Mouse (Mus musculus) heart, postnatal 4 days (tissue): ENCODE measurements around the gene Spink8. TPM values are rescaled to one million over a fixed set of nuclear protein-coding genes. Genes with fewer than 3 reads are reported as not detected.

Experiments used
- DNase-seq: peaks from one replicate; pipeline ENCODE4 v3.0.0; 2021
- total RNA-seq, 2 experiments: library from RNA; stranded (reverse); gene quantifications; 2 replicates each; pipeline ENCODE4 v1.2.3; 2021

The Spink8 gene
- total RNA-seq, 2 experiments from 2014 or later, result not detected

DNA sequence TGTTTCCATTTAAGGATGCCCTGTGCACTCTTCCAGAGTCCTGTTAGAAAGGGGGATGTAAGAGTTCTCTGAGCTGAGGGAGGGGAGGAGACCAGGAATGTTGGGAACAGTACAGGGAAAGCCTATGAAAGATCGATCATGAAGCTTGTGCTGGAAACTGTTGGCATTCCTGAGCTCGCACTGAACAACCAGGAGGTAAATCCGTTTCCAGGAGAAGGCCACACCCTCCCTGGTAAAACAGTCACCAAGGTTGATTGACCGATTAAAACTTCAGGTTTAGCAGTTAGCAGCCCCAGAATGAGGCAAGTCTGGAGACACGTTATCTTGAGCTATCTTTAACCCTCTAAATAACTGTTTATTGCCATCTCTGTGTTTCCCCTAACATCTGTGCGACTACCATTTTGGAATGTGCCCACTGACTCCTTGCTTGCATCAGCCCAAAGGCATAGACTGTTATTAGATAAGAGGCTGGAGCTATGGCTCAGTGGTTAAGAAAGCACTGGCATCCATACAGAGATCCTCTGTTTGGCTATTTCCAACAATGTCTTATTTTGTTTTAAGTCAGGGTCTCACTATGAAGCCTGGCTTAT is 59.0 kb downstream of the Spink8 start:
- no peak for DNase-seq

DNA sequence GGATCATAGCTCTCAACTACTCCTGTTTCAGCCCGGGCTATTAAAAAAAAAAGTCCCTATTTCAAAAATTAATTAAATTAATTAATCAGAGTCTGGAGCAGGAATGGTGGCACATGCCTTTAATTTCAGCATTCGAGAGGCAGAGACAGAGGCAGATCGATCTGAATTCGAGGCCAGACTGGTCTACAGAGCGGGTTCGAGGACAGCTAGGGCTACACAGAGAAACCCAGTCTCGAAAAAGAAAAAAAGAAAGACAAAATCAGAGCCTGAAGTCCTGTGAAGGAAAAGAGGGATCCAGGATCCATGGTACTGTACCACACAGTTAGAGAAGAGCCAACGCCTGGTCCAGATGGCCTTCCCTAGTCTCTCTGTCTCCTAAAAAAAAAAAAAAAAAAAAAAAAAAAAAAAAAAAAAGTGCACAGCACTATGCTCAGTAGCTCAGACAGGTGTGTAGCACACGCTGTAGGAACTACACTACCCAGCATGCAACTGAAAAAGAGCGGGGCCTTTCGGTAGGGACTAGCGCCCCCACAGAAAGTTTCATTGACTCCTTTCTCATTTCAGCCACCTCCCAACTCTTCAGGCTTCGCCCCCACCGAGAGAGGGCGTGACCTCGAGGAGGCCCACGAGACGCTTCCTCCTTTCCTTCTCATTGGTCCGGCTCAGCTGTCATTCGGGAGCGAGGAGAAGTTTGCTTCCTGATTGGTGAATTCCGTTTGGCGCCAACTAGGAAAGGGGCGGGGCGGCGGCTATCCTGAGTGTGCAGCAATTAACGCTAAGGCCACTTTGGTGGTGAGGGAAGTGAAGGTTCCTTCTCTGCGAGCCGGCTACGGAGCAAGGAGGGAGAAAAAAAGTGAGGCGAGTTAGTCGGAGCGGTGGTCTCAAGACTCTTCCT is 63.0 kb downstream of the Spink8 start, which contains the start of gene Cdc25a:
Gene Cdc25a, plus strand, starts transcription at position 783 of the 895 bp plus-strand sequence.
- peak; percentile 98 for DNase-seq

DNA sequence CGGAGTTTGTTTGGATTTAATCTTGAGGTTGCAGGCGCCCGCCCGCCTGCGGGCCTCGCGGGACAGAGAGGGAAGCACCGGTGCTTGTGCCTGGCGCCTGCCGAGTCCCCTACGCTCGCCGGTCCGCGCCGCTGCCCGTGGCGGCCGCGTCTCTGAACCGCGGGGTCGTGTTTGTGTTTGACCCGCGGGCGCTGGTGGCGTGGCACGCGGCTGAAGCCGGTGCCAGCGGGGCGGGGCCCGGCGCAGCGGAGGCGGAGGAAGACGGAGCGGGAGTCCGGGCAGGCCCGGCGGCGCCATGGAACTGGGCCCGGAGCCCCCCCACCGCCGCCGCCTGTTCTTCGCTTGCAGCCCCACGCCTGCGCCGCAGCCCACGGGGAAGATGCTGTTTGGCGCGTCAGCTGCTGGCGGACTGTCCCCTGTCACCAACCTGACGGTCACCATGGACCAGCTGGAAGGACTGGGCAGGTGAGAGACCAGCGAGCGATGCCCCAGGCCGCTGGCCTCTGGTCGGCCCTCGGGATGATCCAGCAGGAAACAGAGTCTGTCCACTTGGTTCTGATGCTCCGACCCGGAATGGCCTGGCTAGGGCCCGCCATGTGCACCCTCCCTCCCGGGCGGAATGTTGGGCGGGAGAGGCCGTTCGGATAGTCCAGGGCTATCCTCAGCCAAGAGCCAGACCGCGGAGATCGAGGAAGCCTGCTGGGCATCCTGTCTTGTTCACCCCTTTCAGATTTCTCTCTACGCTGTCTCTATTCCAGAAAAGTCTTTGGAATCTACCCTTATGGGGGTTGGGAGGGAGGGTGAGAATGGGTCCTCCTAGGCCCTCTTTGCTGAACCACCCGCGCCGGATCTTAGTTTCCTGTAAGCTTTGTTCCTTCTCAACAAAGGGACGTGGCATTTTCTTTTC is 63.9 kb downstream of the Spink8 start:
- DNase-seq, result peak; percentile 72

Other genes starting within 250 kb of the Spink8 start
- not detected for gene Fbxw15, start 244.0 kb upstream of the Spink8 start, total RNA-seq
- gene Fbxw24, start 186.2 kb upstream of the Spink8 start, total RNA-seq, result not detected
- not detected for gene Fbxw25, start 147.6 kb upstream of the Spink8 start, total RNA-seq
- not detected for gene Fbxw18, start 109.6 kb upstream of the Spink8 start, total RNA-seq
- gene Fbxw26, start 66.2 kb upstream of the Spink8 start, total RNA-seq, result not detected
- gene Fbxw27, start 21.6 kb upstream of the Spink8 start, total RNA-seq, result not detected
- gene Nme6, start 20.5 kb downstream of the Spink8 start, total RNA-seq, result 10 to 100 TPM; 21.6 to 25.2 TPM
- 1 to 10 TPM in 1 of 2 experiments, under 1 TPM in 1; 0.50 to 1.0 TPM for gene Camp, start 37.3 kb downstream of the Spink8 start, total RNA-seq
- 10 to 100 TPM; 16.3 to 17.2 TPM for gene Cdc25a, start 63.3 kb downstream of the Spink8 start, total RNA-seq
- 100 to 1,000 TPM; 282 to 291 TPM for gene Map4, start 119.2 kb downstream of the Spink8 start, total RNA-seq